Mouse (Mus musculus): ENCODE measurements around the gene Magi3. TPM values are rescaled to one million over a fixed set of nuclear protein-coding genes. Genes with fewer than 3 reads are reported as not detected.

Magi3 gene
- polyA plus RNA-seq, 1 experiment from 2014 or later = 8.7 TPM

GRCm38 (mm10) chr3:104092759-104093158 lies 127.4 kb downstream of the Magi3 start:
- no peak for DNase-seq (ENCODE audit: low spot score)
- no peak overlapping the region for H3K4me3 ChIP-seq
- 0 out of 2 replicates have a peak, but pooled peaks cover 3% of the 10 kb centered on the region for H3K4me1 ChIP-seq
- H3K9me3 ChIP-seq = no peaks in the 10 kb centered on the region
- H3K27me3 ChIP-seq (ENCODE audit: insufficient read depth, poor library complexity, severe bottlenecking) = no peaks in the 10 kb centered on the region
- 74% methylated on average over 5 of the region's 5 CpGs for WGBS
- peaks cover 16% of the 10 kb centered on the region for H3K36me3 ChIP-seq
- no peak overlapping the region for H3K27ac ChIP-seq

- no peaks in the 10 kb centered on the region for H3K4me1 ChIP-seq
- H3K9me3 ChIP-seq = no peaks in the 10 kb centered on the region
- WGBS = 88% methylated on average over 1 of the region's 1 CpGs
Observed at GRCm38 (mm10) chr3:104082031-104082430, 138.1 kb downstream of the Magi3 start.

GRCm38 (mm10) chr3:104078725-104079124 lies 141.4 kb downstream of the Magi3 start:
- Histone ChIP-seq H3K27ac (no peak overlapping the region), H3K4me1 (no peaks in the 10 kb centered on the region), H3K4me3 (no peak overlapping the region), H3K27me3 (ENCODE audit: insufficient read depth, poor library complexity, severe bottlenecking) (no peaks in the 10 kb centered on the region), H3K36me3 (peaks cover 18% of the 10 kb centered on the region), H3K9me3 (no peaks in the 10 kb centered on the region)
- DNase-seq (ENCODE audit: low spot score) = no peak

More at GRCm38 (mm10) chr3:104082031-104082430, 138.1 kb downstream of the Magi3 start:
- DNase-seq (ENCODE audit: low spot score) = no peak
- Histone ChIP-seq H3K27me3 (ENCODE audit: insufficient read depth, poor library complexity, severe bottlenecking) (no peaks in the 10 kb centered on the region), H3K36me3 (peaks cover 22% of the 10 kb centered on the region), H3K4me3 (no peak overlapping the region), H3K27ac (no peak overlapping the region)

GRCm38 (mm10) chr3:104069395-104069794 lies 150.8 kb downstream of the Magi3 start:
- Histone ChIP-seq H3K9me3 (no peaks in the 10 kb centered on the region), H3K4me1 (no peaks in the 10 kb centered on the region), H3K27me3 (ENCODE audit: insufficient read depth, poor library complexity, severe bottlenecking) (no peaks in the 10 kb centered on the region), H3K36me3 (peaks cover 8% of the 10 kb centered on the region; the same call in 1 of the 2 replicates), H3K27ac (no peak overlapping the region), H3K4me3 (no peak overlapping the region)
- DNase-seq (ENCODE audit: low spot score) = no peak

GRCm38 (mm10) chr3:104059001-104059622 lies 161.1 kb downstream of the Magi3 start:
- no peak for DNase-seq (ENCODE audit: low spot score)
- no peaks in the 10 kb centered on the region for H3K27me3 ChIP-seq (ENCODE audit: insufficient read depth, poor library complexity, severe bottlenecking)
- peaks cover 12% of the 10 kb centered on the region; the same call in 1 of the 2 replicates for H3K36me3 ChIP-seq
- WGBS = 62% methylated on average over 6 of the region's 6 CpGs
- H3K4me3 ChIP-seq = no peak overlapping the region
- no peak overlapping the region for H3K27ac ChIP-seq
- H3K9me3 ChIP-seq = no peaks in the 10 kb centered on the region
- 0 out of 2 replicates have a peak, but pooled peaks cover 5% of the 10 kb centered on the region for H3K4me1 ChIP-seq

GRCm38 (mm10) chr3:104032747-104033146 lies 187.4 kb downstream of the Magi3 start:
- H3K4me3 ChIP-seq = no peak overlapping the region
- no peak for DNase-seq (ENCODE audit: low spot score)
- H3K27me3 ChIP-seq (ENCODE audit: insufficient read depth, poor library complexity, severe bottlenecking) = no peaks in the 10 kb centered on the region
- no peak overlapping the region for H3K27ac ChIP-seq
- peaks cover 43% of the 10 kb centered on the region; the same call in 1 of the 2 replicates for H3K36me3 ChIP-seq
- WGBS = 96% methylated on average over 1 of the region's 1 CpGs
- H3K4me1 ChIP-seq = no peaks in the 10 kb centered on the region
- H3K9me3 ChIP-seq = no peaks in the 10 kb centered on the region

- Histone ChIP-seq H3K4me3 (no peak overlapping the region), H3K4me1 (no peaks in the 10 kb centered on the region), H3K36me3 (peaks cover 45% of the 10 kb centered on the region), H3K27ac (no peak overlapping the region), H3K9me3 (no peaks in the 10 kb centered on the region), H3K27me3 (ENCODE audit: insufficient read depth, poor library complexity, severe bottlenecking) (no peaks in the 10 kb centered on the region)
- 70% methylated on average over 1 of the region's 1 CpGs for WGBS
- DNase-seq (ENCODE audit: low spot score) = no peak
Observed at GRCm38 (mm10) chr3:104032086-104032485, 188.1 kb downstream of the Magi3 start.

GRCm38 (mm10) chr3:104026938-104027337 lies 193.2 kb downstream of the Magi3 start:
- no peak for DNase-seq (ENCODE audit: low spot score)
- H3K4me3 ChIP-seq = no peak overlapping the region
- no peaks in the 10 kb centered on the region for H3K27me3 ChIP-seq (ENCODE audit: insufficient read depth, poor library complexity, severe bottlenecking)
- peaks cover 61% of the 10 kb centered on the region for H3K36me3 ChIP-seq
- no peak overlapping the region for H3K27ac ChIP-seq
- no peaks in the 10 kb centered on the region for H3K9me3 ChIP-seq
- WGBS = 63% methylated on average over 3 of the region's 3 CpGs
- no peaks in the 10 kb centered on the region for H3K4me1 ChIP-seq

- Histone ChIP-seq H3K4me1 (no peaks in the 10 kb centered on the region), H3K36me3 (peaks cover 78% of the 10 kb centered on the region), H3K27ac (no peak overlapping the region), H3K4me3 (no peak overlapping the region), H3K27me3 (ENCODE audit: insufficient read depth, poor library complexity, severe bottlenecking) (no peaks in the 10 kb centered on the region), H3K9me3 (no peaks in the 10 kb centered on the region)
- WGBS = 89% methylated on average over 12 of the region's 12 CpGs
- DNase-seq (ENCODE audit: low spot score) = no peak
Observed at GRCm38 (mm10) chr3:104020101-104020500, 200.1 kb downstream of the Magi3 start.

GRCm38 (mm10) chr3:104019453-104019852 lies 200.7 kb downstream of the Magi3 start:
- Histone ChIP-seq H3K27ac (no peak overlapping the region), H3K36me3 (peaks cover 84% of the 10 kb centered on the region), H3K4me3 (no peak overlapping the region), H3K4me1 (no peaks in the 10 kb centered on the region), H3K9me3 (no peaks in the 10 kb centered on the region), H3K27me3 (ENCODE audit: insufficient read depth, poor library complexity, severe bottlenecking) (no peaks in the 10 kb centered on the region)
- WGBS = 74% methylated on average over 4 of the region's 4 CpGs
- no peak for DNase-seq (ENCODE audit: low spot score)

- Histone ChIP-seq H3K36me3 (peaks cover 81% of the 10 kb centered on the region), H3K27ac (no peak overlapping the region), H3K27me3 (ENCODE audit: insufficient read depth, poor library complexity, severe bottlenecking) (no peaks in the 10 kb centered on the region), H3K4me1 (no peaks in the 10 kb centered on the region), H3K9me3 (no peaks in the 10 kb centered on the region), H3K4me3 (no peak overlapping the region)
- no peak for DNase-seq (ENCODE audit: low spot score)
- 94% methylated on average over 3 of the region's 3 CpGs for WGBS
Observed at GRCm38 (mm10) chr3:104017931-104018330, 202.2 kb downstream of the Magi3 start.

GRCm38 (mm10) chr3:104011972-104012371 lies 208.2 kb downstream of the Magi3 start:
- DNase-seq (ENCODE audit: low spot score) = no peak
- Histone ChIP-seq H3K36me3 (peaks cover 57% of the 10 kb centered on the region), H3K27ac (no peak overlapping the region), H3K27me3 (ENCODE audit: insufficient read depth, poor library complexity, severe bottlenecking) (no peaks in the 10 kb centered on the region), H3K9me3 (no peaks in the 10 kb centered on the region), H3K4me3 (no peak overlapping the region), H3K4me1 (no peaks in the 10 kb centered on the region)
- 87% methylated on average over 2 of the region's 2 CpGs for WGBS

GRCm38 (mm10) chr3:104009924-104010662 lies 210.1 kb downstream of the Magi3 start:
- H3K27ac ChIP-seq = no peak overlapping the region
- H3K4me3 ChIP-seq = no peak overlapping the region
- H3K4me1 ChIP-seq = no peaks in the 10 kb centered on the region
- H3K36me3 ChIP-seq = peaks cover 57% of the 10 kb centered on the region
- no peaks in the 10 kb centered on the region for H3K27me3 ChIP-seq (ENCODE audit: insufficient read depth, poor library complexity, severe bottlenecking)
- DNase-seq (ENCODE audit: low spot score) = no peak
- 88% methylated on average over 5 of the region's 5 CpGs for WGBS
- no peaks in the 10 kb centered on the region for H3K9me3 ChIP-seq

Data from heart, embryonic 10.5 days (tissue).